Mouse (Mus musculus): Measurements from ENCODE around the gene Ndufb5.

Gene Ndufb5

DNA sequence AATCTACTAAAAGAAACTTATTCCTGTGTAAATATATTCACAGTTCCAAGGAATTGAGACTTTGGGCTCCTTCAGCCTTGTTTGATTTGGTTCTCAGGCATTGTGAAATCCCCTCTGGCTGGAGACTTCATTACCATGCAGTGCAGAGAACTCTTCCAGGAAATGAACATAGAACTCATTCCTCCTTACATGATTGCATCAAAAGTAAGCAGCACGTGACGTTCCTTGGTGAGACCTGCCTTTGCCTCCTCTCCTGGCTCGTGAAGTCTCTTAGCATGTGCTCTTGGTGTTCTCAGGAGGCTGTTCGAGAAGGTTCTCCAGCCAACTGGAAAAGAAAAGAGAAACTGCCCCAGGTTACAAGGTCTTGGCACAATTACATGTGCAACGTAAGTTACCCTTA is 18.5 kb upstream of the Ndufb5 start:
- in situ Hi-C loops (cut with MboI, MseI), result loop anchor here in 1 of 2 experiments (10.0 kb wide), 1 partner anchor 1087 kb away; no protein-coding TSS in a partner anchor

DNA sequence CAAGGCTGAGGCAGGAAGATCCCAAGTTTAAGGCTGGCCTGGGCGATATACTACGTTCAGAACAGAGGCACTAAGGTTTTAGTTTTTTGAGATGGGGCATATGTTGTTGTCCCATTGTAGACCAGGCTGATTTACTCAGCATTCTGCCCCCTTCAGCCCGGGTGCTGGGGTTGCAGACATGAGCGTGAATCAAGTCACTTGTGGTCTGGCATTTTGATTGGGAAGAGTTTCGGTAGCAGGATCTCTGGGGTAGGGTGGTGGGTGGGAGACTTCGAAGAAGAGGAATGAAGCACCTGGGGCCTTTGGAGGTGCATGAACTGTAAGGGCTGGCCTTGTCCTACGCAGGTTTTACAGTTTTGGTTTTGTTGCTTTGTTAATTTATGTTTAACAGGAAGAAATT is 12.6 kb upstream of the Ndufb5 start:
- in situ Hi-C loops (cut with MboI, MseI), result loop anchor here in 1 of 2 experiments (10.0 kb wide), 1 partner anchor 1599 kb away; no protein-coding TSS in a partner anchor

- in situ Hi-C loops (cut with MboI, MseI), result loop anchor here in 1 of 2 experiments (10.0 to 25.0 kb wide), 3 partner anchors 1311 to 1939 kb away; partner anchors contain the start of gene Sec62
Measured at GRCm38 (mm10) chr3:32725951-32726350, 10.8 kb upstream of the Ndufb5 start.

- in situ Hi-C loops (cut with MboI, MseI), result loop anchor here in 1 of 2 experiments (10.0 to 25.0 kb wide), 3 partner anchors 1309 to 1941 kb away; partner anchors contain the start of gene Sec62
Measured at GRCm38 (mm10) chr3:32727861-32728260, 8.9 kb upstream of the Ndufb5 start.

GRCm38 (mm10) chr3:32737172-32737655 is 424 bp downstream of the Ndufb5 start, which contains the start of gene Mrpl47:
TSS of gene Mrpl47 (minus strand) at chr3:32737605.
- in situ Hi-C loops (cut with MboI, MseI), result loop anchor here in 1 of 2 experiments (5.0 to 25.0 kb wide), 3 partner anchors 1300 to 1950 kb away; partner anchors contain the start of gene Sec62

- in situ Hi-C loops (cut with MboI, MseI), result loop anchor here in 1 of 2 experiments (5.0 to 25.0 kb wide), 3 partner anchors 1299 to 1951 kb away; partner anchors contain the start of gene Sec62
Measured at GRCm38 (mm10) chr3:32738549-32738948, 1.8 kb downstream of the Ndufb5 start.

DNA sequence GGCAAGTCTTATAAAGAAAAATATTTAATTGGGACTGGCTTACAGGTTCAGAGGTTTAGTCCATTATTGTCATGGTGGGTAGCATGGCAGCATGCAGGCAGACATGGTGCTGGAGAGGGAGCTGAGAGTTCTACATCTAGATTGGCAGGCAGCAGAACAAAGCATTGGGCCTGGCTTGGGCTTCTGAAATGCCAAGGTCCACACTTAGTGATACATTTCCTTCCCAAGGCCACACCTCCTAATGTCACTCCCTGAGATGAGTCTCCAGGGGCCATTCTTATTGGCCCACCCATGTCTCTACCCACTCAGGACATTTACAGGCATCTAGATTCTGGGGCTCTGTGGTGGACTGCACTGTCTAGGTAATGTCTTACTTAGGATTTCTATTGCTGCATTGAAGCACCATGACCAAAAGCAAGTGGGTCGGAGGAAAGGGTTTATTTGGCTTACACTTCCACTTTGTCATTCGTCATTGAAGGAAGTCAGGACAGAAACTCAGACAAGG is 5.5 kb downstream of the Ndufb5 start:
- in situ Hi-C loops (cut with MboI, MseI), result loop anchor here (5.0 to 25.0 kb wide), 4 partner anchors 1055 to 1955 kb away; partner anchors contain the start of genes Sec62 (in 1 of the 2) and Ttc14 (in 1 of the 2)

DNA sequence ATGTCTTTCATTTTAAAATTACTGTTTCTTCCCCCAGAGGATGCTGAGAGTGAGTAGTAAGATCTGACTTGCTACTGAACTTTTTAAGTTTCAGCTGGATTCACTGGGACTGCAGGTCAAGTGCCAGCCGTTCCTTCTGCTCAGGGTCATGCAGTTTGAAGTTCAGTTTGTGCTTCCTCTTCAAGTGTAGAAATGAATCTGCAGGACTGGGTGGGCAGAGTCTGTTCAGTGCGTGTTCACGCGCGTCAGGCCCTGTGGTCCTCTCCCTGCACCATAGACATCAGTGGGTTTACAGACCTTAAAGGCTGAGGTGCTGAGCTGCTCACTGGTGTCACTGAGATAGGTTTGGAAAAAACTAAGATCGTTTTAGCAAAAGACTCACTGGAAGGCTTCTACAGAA is 8.2 kb downstream of the Ndufb5 start:
- in situ Hi-C loops (cut with MboI, MseI), result loop anchor here in 1 of 2 experiments (25.0 kb wide), 2 partner anchors 1292 to 1958 kb away; partner anchors contain the start of gene Sec62

DNA sequence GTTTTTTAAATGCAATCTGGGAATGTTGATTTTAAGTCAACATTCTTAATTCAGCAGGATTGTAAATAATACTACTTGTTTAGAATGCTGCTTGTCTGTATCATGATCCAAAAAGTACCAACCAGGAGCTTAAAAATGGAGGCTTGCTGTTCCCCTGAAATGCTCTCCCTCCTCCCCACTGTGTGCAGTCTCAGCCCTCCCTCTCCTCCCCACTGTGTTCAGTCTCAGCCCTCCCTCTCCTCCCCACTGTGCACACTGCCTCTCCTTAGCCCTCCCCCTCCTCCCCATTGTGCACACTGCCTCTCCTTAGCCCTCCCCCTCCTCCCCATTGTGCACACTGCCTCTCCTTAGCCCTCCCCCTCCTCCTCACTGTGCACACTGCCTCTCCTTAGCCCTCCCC is 8.6 kb downstream of the Ndufb5 start:
- in situ Hi-C loops (cut with MboI, MseI), result loop anchor here in 1 of 2 experiments (25.0 kb wide), 2 partner anchors 1292 to 1958 kb away; partner anchors contain the start of gene Sec62

- in situ Hi-C loops (cut with MboI, MseI), result loop anchor here in 1 of 2 experiments (25.0 kb wide), 2 partner anchors 1289 to 1961 kb away; partner anchors contain the start of gene Sec62
Measured at GRCm38 (mm10) chr3:32748384-32748783, 11.6 kb downstream of the Ndufb5 start.

- in situ Hi-C loops (cut with MboI, MseI), result loop anchor here in 1 of 2 experiments (25.0 kb wide), 2 partner anchors 1287 to 1963 kb away; partner anchors contain the start of gene Sec62
Measured at GRCm38 (mm10) chr3:32749820-32750579, 13.2 kb downstream of the Ndufb5 start.

DNA sequence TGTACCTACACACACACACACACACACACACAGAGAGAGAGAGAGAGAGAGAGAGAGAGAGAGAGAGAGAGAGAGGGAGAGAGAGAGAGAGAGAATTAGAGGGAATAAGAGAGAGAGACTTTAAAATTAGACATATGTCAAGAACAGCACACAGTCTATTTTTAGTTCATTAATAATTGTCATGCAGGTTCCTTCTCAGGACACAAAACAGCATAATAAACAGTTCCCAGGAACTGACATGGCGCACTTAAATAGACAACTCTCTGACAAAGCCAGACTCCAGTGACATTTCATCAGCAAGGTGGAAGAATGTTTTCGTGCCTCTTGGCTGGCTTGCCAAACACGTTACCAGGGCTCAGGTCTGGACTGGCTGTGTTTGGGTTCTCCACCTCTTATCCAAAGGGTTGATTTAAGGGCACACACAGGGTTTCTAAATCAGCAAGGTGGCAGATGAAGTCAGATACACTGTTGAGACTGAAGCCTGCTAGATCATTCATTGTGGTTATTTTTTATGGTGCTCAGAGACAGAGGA is 17.7 kb downstream of the Ndufb5 start:
- in situ Hi-C loops (cut with MboI, MseI), result no loop called here

- in situ Hi-C loops (cut with MboI, MseI), result no loop called here
Measured at GRCm38 (mm10) chr3:32759212-32759611, 22.4 kb downstream of the Ndufb5 start.

- in situ Hi-C loops (cut with MboI, MseI), result no loop called here
Measured at GRCm38 (mm10) chr3:32762962-32763361, 26.2 kb downstream of the Ndufb5 start.

DNA sequence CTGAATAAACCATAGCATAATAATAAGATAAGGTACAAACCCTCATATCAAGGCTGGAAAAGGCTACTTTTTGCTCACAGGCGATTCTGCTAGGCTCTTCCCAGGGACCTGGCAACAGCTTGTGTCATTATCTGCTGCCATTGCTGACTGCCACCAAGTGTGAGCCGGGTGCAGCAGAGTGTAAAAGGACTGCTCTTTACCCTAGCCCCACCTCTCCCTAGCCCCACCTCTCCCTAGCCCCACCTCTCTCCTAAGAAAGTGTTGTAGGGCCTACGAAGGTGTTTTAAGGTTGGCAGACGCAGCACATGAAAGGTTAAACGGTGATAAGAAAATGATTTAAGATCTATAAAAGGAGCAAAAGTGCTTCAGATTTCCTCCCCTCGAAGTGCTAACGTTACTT is 27.1 kb downstream of the Ndufb5 start:
- in situ Hi-C loops (cut with MboI, MseI), result no loop called here

DNA sequence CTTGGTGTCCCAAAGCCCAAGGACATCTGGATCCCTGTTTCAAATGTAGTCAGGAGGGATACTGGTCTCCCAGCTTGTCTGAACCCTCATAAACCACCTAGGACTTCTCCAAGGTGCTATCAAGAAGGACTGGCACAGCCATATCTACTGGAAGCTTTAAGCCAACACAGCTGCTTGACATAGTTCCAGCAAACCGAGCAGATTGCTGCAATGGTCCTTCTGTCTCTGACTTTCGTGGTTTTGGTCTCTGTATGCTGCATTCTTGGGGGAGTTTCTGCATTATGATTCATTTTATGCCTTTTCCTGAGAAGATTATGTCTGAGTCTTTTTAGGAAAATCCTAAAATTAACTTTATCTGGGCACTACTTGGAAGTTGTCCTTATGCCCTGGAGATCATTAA is 34.0 kb downstream of the Ndufb5 start:
- in situ Hi-C loops (cut with MboI, MseI), result no loop called here

Data from T-helper 17 cell (primary cell).